17 mouse cellular contexts compared by ENCODE assay signal in genomic region chr19:36602535-36603312, GRCm38 (mm10). TPM values are rescaled to one million over a fixed set of nuclear protein-coding genes. Genes with fewer than 3 reads are reported as not detected.
A peak's percentile ranks its signal among the peaks of the same experiment; 100 is the strongest.
DNase-seq lines count a peak whose midpoint lies in the region; ATAC-seq and TF ChIP-seq lines count a peak whose summit lies in the region.
"Had no signal": no experiment of that assay in that cellular context is flagged by ENCODE, and none has a peak within 500 bp of the region (broad histone marks: within the 10 kb centered on the region; RNA-seq: fewer than 3 reads in every experiment).

No protein-coding gene starts in this region.

- no peaks in the 10 kb centered on the region for H3K9me3 ChIP-seq in neural tube, embryonic 15.5 days (replicated peaks)
- H3K9me3 ChIP-seq in hindbrain, embryonic 13.5 days, result no peaks in the 10 kb centered on the region
- H3K9me3 ChIP-seq in midbrain, postnatal 0 days (ENCODE audit: low read length), result no peaks in the 10 kb centered on the region
- H3K9me3 ChIP-seq: heart, embryonic 12.5 days; intestine, embryonic 15.5 days; liver, embryonic 15.5 days had no signal

- peaks cover 10% of the 10 kb centered on the region for H3K36me3 ChIP-seq in neural tube, embryonic 15.5 days
- no peaks in the 10 kb centered on the region for H3K36me3 ChIP-seq in hindbrain, embryonic 13.5 days
- 0 out of 2 replicates have a peak, but pooled peaks cover 3% of the 10 kb centered on the region for H3K36me3 ChIP-seq in midbrain, postnatal 0 days (ENCODE audit: insufficient read depth, low read length)
- H3K36me3 ChIP-seq: heart, embryonic 12.5 days; intestine, embryonic 15.5 days; liver, embryonic 15.5 days had no signal

- H3K4me3 ChIP-seq in neural tube, embryonic 15.5 days (replicated peaks), result no peak overlapping the region
- no peak overlapping the region for H3K4me3 ChIP-seq in hindbrain, embryonic 13.5 days
- H3K4me3 ChIP-seq in midbrain, postnatal 0 days (ENCODE audit: low read depth, low read length), result no peak overlapping the region
- H3K4me3 ChIP-seq: heart, embryonic 12.5 days; intestine, embryonic 15.5 days; liver, embryonic 15.5 days had no signal

- ATAC-seq in neural tube, embryonic 15.5 days (ENCODE audit: low FRiP score), result no peak
- peak; percentile 78 for ATAC-seq in hindbrain, embryonic 13.5 days (ENCODE audit: low FRiP score)
- no peak for ATAC-seq in midbrain, postnatal 0 days (ENCODE audit: low FRiP score)
- ATAC-seq in erythroid progenitor cell, adult 5-6 weeks (replicated peaks; ENCODE audit: low FRiP score, poor library complexity, severe bottlenecking), result no peak
- ATAC-seq: intestine, embryonic 15.5 days had no signal

- no peak overlapping the region for H3K4me2 ChIP-seq in neural tube, embryonic 15.5 days
- no peak overlapping the region for H3K4me2 ChIP-seq in hindbrain, embryonic 13.5 days
- no peak overlapping the region for H3K4me2 ChIP-seq in midbrain, postnatal 0 days (ENCODE audit: low read depth, low read length, poor library complexity, severe bottlenecking)
- H3K4me2 ChIP-seq: heart, embryonic 12.5 days; intestine, embryonic 15.5 days; liver, embryonic 15.5 days had no signal

- H3K27ac ChIP-seq in neural tube, embryonic 15.5 days (replicated peaks), result no peak overlapping the region
- H3K27ac ChIP-seq in hindbrain, embryonic 13.5 days, result peak overlapping the region; percentile 50
- no peak overlapping the region for H3K27ac ChIP-seq in midbrain, postnatal 0 days (ENCODE audit: low read depth, low read length)
- H3K27ac ChIP-seq: intestine, embryonic 15.5 days; liver, embryonic 15.5 days had no signal

- no peak overlapping the region for H3K9ac ChIP-seq in neural tube, embryonic 15.5 days (replicated peaks)
- H3K9ac ChIP-seq in hindbrain, embryonic 13.5 days, result no peak overlapping the region
- no peak overlapping the region for H3K9ac ChIP-seq in midbrain, postnatal 0 days (replicated peaks; ENCODE audit: low read length, poor library complexity, severe bottlenecking)
- H3K9ac ChIP-seq: heart, embryonic 12.5 days; intestine, embryonic 15.5 days; liver, embryonic 15.5 days had no signal

- TF ChIP-seq CTCF in midbrain, postnatal 0 days (IDR thresholded peaks at IDR 0.05), result no peak

- 0 out of 2 replicates have a peak, but pooled peaks cover 3% of the 10 kb centered on the region for H3K4me1 ChIP-seq in neural tube, embryonic 15.5 days
- H3K4me1 ChIP-seq in hindbrain, embryonic 13.5 days (replicated peaks), result peaks cover 10% of the 10 kb centered on the region
- H3K4me1 ChIP-seq in midbrain, postnatal 0 days (ENCODE audit: insufficient read depth, low read length), result no peaks in the 10 kb centered on the region
- H3K4me1 ChIP-seq: intestine, embryonic 15.5 days; liver, embryonic 15.5 days had no signal

- H3K27me3 ChIP-seq in neural tube, embryonic 15.5 days (replicated peaks), result no peaks in the 10 kb centered on the region
- H3K27me3 ChIP-seq in hindbrain, embryonic 13.5 days, result no peaks in the 10 kb centered on the region
- H3K27me3 ChIP-seq in midbrain, postnatal 0 days (ENCODE audit: insufficient read depth, low read length), result no peaks in the 10 kb centered on the region
- H3K27me3 ChIP-seq: heart, embryonic 12.5 days; intestine, embryonic 15.5 days; liver, embryonic 15.5 days had no signal

- WGBS in neural tube, embryonic 15.5 days, result 19% methylated on average over 11 of the region's 11 CpGs
- WGBS in hindbrain, embryonic 13.5 days, result 17% methylated on average over 11 of the region's 11 CpGs
- WGBS in midbrain, postnatal 0 days, result 35% methylated on average over 11 of the region's 11 CpGs

- peak; percentile 15 for DNase-seq in neural tube, embryonic 10.5 days (ENCODE audit: extremely low spot score, low spot score)
- DNase-seq in midbrain, postnatal 0 days (ENCODE audit: low spot score), result peak; percentile 5
- no peak for DNase-seq in heart, postnatal 4 days
- no peak for DNase-seq in cerebellum, postnatal 14 days
- DNase-seq: adrenal gland, adult 2 months; cerebellum, adult 8-10 months; heart, adult 11 months; heart, postnatal 14 days; kidney, adult 9 months; kidney, postnatal 4 days; thymus, postnatal 25 days had no signal

RNA-seq across cellular contexts. Expression of gene Hectd2, which starts 48.3 kb away (rescaled TPM):
- polyA plus RNA-seq in neural tube, embryonic 15.5 days (2015; fragmentation: Nextera tagmentation; extraction: Ambion mirVana), result 9.5 and 10.0 TPM in 2 replicates
- 8.8 and 11.0 TPM in 2 replicates for polyA plus RNA-seq in hindbrain, embryonic 13.5 days (2015; fragmentation: Nextera tagmentation; extraction: Ambion mirVana)
- 31.2 and 31.7 TPM in 2 replicates for total RNA-seq in midbrain, postnatal 0 days (2014; rRNA removed)
- polyA plus RNA-seq in midbrain, postnatal 0 days (2015; fragmentation: Nextera tagmentation; extraction: Ambion mirVana), result 6.1 and 8.1 TPM in 2 replicates
- 1 to 10 TPM; 7.2 to 9.3 TPM for total RNA-seq in heart, postnatal 4 days (2021)
- total RNA-seq in erythroid progenitor cell, adult 5-6 weeks (2015; ENCODE audit: low replicate concordance), result 0.84 TPM in 1 of 2 replicates, not detected in the other
- total RNA-seq in erythroid progenitor cell, adult 5-6 weeks (2017; ENCODE audit: low replicate concordance), result 1.1 and 4.2 TPM in 2 replicates

Comparison
In these comparisons a context has a peak if more than half of its experiments do, and no peak if none do; other contexts are left out.
1. DNase-seq: peak in neural tube, embryonic 10.5 days (single experiment) and midbrain, postnatal 0 days (single experiment); none in heart, postnatal 4 days (single experiment) and cerebellum, postnatal 14 days (0 of 2).